Mouse (Mus musculus) NIH3T3 (cell line): ENCODE data around the gene Ccdc85b.
"Not testable (repeated sequence)": the region's sequence is repeated elsewhere in the genome, so short reads cannot be mapped to it uniquely, and the experiment has no call there.

Source experiments
- DNase-seq: peaks from one replicate; pipeline ENCODE4 v3.0.0-alpha.2; 2012; ENCODE audit warnings: low read depth

The Ccdc85b gene

GRCm38 (mm10) chr19:5424782-5425741 lies 32.6 kb downstream of the Ccdc85b start, which contains the start of the genes Drap1 and AI837181:
Gene Drap1, minus strand, starts transcription at chr19:5424979.
Gene AI837181, plus strand, starts transcription at chr19:5425144.
- DNase-seq, result peak; percentile 100

GRCm38 (mm10) chr19:5424092-5424781 lies 33.5 kb downstream of the Ccdc85b start:
- DNase-seq, result peak; percentile 81

GRCm38 (mm10) chr19:5423561-5423960 lies 34.1 kb downstream of the Ccdc85b start:
- DNase-seq, result no peak

- DNase-seq, result no peak
Measured at GRCm38 (mm10) chr19:5422895-5423443, 34.7 kb downstream of the Ccdc85b start.

- DNase-seq, result no peak
Measured at GRCm38 (mm10) chr19:5422267-5422666, 35.4 kb downstream of the Ccdc85b start.

GRCm38 (mm10) chr19:5421784-5422183 lies 35.9 kb downstream of the Ccdc85b start:
- DNase-seq, result no peak

- DNase-seq, result no peak
Measured at GRCm38 (mm10) chr19:5420579-5420978, 37.1 kb downstream of the Ccdc85b start.

DNA sequence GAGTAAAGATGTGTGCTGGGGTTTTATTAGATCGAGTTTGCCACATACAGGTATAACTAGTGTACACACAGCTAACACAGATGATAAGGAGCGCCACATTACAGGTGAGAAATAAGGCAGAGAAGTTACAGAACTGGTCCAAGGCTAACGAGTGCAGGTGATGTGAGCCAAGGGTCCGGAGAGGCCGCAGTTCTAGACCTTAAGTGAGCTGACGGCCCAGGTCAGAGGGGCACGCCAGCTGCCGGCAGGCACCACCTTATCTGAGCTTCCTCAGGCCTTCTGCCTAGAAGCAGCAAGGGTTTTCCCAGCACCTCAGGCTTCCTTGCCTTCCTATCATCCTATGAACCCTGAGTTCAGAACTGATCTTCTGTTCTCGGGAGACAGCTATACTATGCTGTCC lies 38.1 kb downstream of the Ccdc85b start:
- DNase-seq, result no peak

DNA sequence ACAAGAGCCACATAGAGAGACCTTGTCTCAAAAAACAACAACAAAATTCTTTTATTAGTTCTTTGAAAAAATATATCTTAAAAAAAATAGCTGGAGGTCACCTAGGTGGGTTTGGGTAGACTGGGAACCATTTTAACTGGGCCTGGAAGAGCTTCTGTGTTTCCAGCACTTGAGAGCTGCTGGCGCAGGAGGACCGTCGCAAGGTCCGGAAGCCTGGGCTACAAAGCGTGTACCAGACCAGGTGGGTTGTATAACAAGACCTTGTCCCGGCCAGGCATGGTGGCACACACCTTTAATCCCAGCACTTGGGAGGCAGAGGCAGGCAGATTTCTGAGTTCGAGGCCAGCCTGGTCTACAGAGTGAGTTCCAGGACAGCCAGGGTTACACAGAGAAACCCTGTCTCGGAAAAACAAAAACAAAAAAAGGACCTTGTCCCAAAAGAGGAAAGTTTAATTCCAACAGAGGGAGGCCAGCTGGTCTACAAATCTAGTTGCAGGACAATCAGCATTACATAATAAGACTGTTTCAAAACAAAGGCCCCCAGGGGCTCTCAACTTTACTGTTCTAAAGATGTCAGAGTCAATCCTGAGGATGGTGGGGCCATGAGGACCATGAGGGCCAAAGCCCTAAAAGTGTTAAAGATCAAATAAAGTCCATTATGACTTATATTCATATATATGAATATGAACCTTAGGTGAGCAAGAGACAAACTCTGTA lies 38.8 kb downstream of the Ccdc85b start:
- DNase-seq, result no peak

DNA sequence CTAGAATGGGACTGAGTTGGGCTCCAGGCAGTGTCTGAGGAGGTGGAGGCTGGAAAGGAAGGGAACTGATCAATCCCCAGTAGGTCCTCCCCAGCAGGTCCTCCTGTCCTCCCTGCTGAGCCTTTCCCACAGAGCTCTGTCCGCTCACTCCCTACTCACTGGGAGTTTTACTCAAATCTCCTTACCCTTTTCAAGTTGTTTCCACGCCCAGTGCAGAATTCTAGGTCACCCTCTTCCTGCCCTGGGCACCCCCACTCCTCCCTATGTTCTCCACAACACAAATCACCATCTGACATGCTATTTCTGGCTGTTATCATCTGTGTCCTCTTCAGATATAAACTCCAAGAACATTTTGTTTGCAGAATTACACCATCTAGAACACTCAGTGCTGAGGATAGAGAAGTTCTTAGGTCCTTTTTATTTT lies 43.1 kb downstream of the Ccdc85b start:
- no peak for DNase-seq

- no peak for DNase-seq
Measured at GRCm38 (mm10) chr19:5413840-5414239, 43.9 kb downstream of the Ccdc85b start.

DNA sequence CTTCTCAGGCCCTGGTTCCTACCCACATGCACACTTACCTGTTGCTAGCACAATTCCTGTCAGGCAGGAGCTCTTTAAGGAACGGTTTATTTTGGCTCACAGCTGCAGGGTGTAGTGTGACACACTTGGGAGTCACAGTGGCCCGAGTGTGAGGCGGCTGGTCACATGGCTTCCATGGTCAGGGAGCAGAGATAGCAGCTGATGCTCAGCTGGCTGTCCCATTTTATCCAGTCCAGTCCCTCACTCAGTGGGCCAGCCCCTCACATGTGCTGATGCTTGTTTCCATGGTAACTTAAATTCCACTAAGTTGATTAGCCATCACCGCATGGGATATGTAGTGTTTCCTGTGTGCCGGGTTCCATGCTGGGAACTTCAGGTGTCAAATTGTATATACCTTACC lies 45.7 kb downstream of the Ccdc85b start:
- no peak for DNase-seq

- DNase-seq, result no peak
Measured at GRCm38 (mm10) chr19:5410641-5411040, 47.1 kb downstream of the Ccdc85b start.

DNA sequence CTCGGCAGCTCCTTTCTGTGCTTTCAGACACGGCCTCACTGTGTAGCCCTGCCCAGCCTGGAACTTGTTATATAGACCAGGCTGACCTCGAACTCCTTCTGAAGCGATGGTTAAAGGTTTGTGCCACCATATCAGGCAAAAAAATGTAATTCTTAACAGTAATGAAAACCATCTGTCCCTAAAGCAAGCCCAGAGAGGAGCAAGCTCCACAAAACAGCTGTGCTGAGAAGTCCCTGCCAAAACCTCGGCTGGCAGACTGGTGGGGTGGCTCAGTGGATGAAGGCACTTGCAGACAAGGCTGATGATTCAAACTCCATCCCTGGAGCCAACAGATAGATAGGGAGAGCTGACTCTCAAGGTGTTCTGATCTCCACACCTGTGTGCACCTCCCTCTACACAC lies 48.6 kb downstream of the Ccdc85b start:
- DNase-seq, result peak; percentile 91

DNA sequence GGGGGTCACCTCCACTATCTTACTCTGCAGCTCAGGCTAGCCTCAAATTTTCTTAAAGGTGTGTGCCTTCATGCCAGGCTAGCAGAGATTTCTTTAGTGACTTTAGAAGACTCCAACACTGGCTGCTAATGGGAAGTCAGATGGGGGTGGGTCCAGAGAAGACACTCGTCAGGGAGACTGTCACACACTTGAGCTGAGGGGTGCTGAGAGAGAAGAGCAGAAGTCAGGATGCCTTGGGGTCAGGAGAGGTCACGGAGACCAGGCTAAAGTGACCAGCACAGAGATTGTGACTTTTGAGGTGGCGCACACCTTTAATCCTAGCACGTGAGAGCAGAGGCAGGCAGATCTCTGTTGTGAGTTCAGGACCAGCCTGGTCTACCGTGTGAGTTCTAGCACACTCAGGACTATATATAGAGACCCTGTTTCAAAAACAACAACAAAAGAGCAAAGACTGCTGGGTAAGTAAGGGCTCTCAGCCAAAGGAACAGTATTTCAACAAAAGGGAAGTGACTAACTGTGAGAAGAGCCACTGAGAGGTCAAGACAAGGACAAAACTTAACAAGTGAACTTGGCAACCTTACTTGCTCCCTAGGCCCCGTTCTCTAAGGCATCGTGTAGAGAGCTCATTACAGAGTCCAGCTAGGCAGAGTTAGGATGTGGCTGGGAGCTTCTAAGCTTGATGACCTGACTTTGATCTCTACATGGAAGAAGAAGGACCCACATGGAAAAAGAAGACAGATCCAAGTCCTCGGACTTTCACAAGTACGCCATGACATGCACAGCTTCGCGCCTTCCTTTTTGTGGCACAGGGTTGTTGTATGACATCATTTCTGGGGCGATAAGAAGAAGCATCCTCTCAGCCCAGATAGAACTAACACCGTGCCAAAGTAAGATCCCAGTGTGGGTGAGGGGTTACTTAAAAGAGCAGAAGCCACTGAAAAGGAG lies 49.4 kb downstream of the Ccdc85b start:
- DNase-seq, result peak; percentile 36

GRCm38 (mm10) chr19:5407133-5407532 lies 50.6 kb downstream of the Ccdc85b start:
- no peak for DNase-seq

DNA sequence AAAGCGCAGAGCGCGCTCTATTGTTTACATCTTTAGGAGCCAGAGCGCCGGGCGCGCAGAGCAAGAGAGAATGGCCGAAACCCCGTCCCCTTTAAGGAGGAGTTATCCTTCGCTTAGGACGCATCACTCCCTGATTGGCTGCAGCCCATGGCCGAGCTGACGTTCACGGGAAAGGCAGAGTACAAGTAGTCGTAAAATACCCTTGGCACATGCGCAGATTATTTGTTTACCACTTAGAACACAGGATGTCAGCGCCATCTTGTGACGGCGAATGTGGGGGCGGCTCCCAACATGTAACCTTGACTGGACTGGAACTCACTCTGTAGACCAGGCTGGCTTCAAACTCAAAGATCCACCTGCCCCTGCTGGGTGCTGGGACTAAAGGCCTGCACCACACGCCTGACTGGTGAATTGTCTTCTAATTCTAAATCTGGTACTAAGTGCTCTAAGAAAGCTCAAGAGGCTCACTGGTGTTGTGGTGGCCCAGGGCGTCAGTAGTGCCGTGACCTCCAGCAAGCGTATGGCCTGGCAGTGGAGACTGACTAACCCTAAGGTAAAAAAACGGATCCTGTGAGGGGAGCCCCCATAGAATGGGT lies 51.1 kb downstream of the Ccdc85b start:
- not testable (repeated sequence) for DNase-seq

GRCm38 (mm10) chr19:5405924-5406323 lies 51.8 kb downstream of the Ccdc85b start:
- no peak for DNase-seq
